Comparison of ENCODE assay signal across 11 mouse cellular contexts in genomic region chr9:66697355-66698140, GRCm38 (mm10). TPM values are rescaled to one million over a fixed set of nuclear protein-coding genes. Genes with fewer than 3 reads are reported as not detected.
DNase-seq lines count a peak whose midpoint lies in the region; ATAC-seq and TF ChIP-seq lines count a peak whose summit lies in the region.
"Had no signal": no experiment of that assay in that cellular context is flagged by ENCODE, and none has a peak within 500 bp of the region (broad histone marks: within the 10 kb centered on the region; RNA-seq: fewer than 3 reads in every experiment).

No protein-coding gene starts in this region.

- ATAC-seq in liver, embryonic 16.5 days (ENCODE audit: low read depth), result peak; percentile 96
- peak; percentile 60 for ATAC-seq in stomach, embryonic 16.5 days (ENCODE audit: insufficient read depth, low FRiP score)
- no peak for ATAC-seq in heart, embryonic 12.5 days (ENCODE audit: insufficient number of reproducible peaks, low FRiP score)
- ATAC-seq in midbrain, embryonic 15.5 days (replicated peaks), result no peak
- ATAC-seq: midbrain, embryonic 16.5 days had no signal

- 78% methylated on average over 7 of the region's 7 CpGs for WGBS in heart, adult 2 months
- WGBS in liver, embryonic 16.5 days (ENCODE audit: insufficient replicate concordance), result 47% methylated on average over 7 of the region's 7 CpGs
- 74% methylated on average over 7 of the region's 7 CpGs for WGBS in stomach, embryonic 16.5 days
- WGBS in heart, embryonic 12.5 days, result 77% methylated on average over 7 of the region's 7 CpGs
- 76% methylated on average over 7 of the region's 7 CpGs for WGBS in midbrain, embryonic 15.5 days

- no peak for TF ChIP-seq EP300 in heart, adult 2 months (IDR thresholded peaks at IDR 0.05; ENCODE audit: insufficient read depth, low read depth, low read length)

- H3K9me3 ChIP-seq in liver, embryonic 16.5 days (replicated peaks; ENCODE audit: control insufficient read depth, low read length), result no peaks in the 10 kb centered on the region
- H3K9me3 ChIP-seq in stomach, embryonic 16.5 days (replicated peaks; ENCODE audit: control insufficient read depth, low read length), result no peaks in the 10 kb centered on the region
- no peaks in the 10 kb centered on the region for H3K9me3 ChIP-seq in heart, embryonic 12.5 days (replicated peaks)
- no peaks in the 10 kb centered on the region for H3K9me3 ChIP-seq in midbrain, embryonic 15.5 days
- H3K9me3 ChIP-seq: forebrain, embryonic 12.5 days had no signal

- no peak for TF ChIP-seq POLR2A in heart, adult 2 months (IDR thresholded peaks at IDR 0.05; ENCODE audit: insufficient read depth, low read depth, low read length)

- no peaks in the 10 kb centered on the region for H3K27me3 ChIP-seq in heart, adult 2 months (ENCODE audit: control insufficient read depth, insufficient read depth, low read length)
- no peaks in the 10 kb centered on the region for H3K27me3 ChIP-seq in liver, embryonic 16.5 days (ENCODE audit: control insufficient read depth, insufficient read depth, low read depth, low read length)
- H3K27me3 ChIP-seq in stomach, embryonic 16.5 days (ENCODE audit: control insufficient read depth, insufficient read depth, low read length), result no peaks in the 10 kb centered on the region
- no peaks in the 10 kb centered on the region for H3K27me3 ChIP-seq in heart, embryonic 12.5 days (replicated peaks)
- H3K27me3 ChIP-seq in midbrain, embryonic 15.5 days (replicated peaks), result no peaks in the 10 kb centered on the region
- H3K27me3 ChIP-seq: forebrain, embryonic 12.5 days had no signal

- no peak overlapping the region for H3K9ac ChIP-seq in heart, adult 2 months (ENCODE audit: low read depth, low read length)
- no peak overlapping the region for H3K9ac ChIP-seq in liver, embryonic 16.5 days (ENCODE audit: low read depth, low read length)
- no peak overlapping the region for H3K9ac ChIP-seq in stomach, embryonic 16.5 days (ENCODE audit: low read length)
- no peak overlapping the region for H3K9ac ChIP-seq in heart, embryonic 12.5 days
- H3K9ac ChIP-seq in midbrain, embryonic 15.5 days, result no peak overlapping the region
- H3K9ac ChIP-seq: forebrain, embryonic 12.5 days had no signal

- no peak for DNase-seq in heart, adult 2 months
- no peak for DNase-seq in heart, postnatal 14 days
- DNase-seq in kidney, adult 8-10 months, result peak; percentile 92 to 95
- DNase-seq in urinary bladder, adult 2 months (ENCODE audit: low spot score), result no peak
- DNase-seq: cerebellum, postnatal 10 days had no signal

- intact Hi-C loops in heart, adult 2 months (cut with DNase I), result no loop called here
- intact Hi-C loops in heart, postnatal 14 days (cut with DNase I), result no loop called here

- no peaks in the 10 kb centered on the region for H3K79me2 ChIP-seq in heart, adult 2 months (replicated peaks; ENCODE audit: control insufficient read depth, insufficient read depth, low read length)

- H3K4me3 ChIP-seq in heart, adult 2 months, result no peak overlapping the region
- H3K4me3 ChIP-seq in liver, embryonic 16.5 days (ENCODE audit: low read depth, low read length), result no peak overlapping the region
- H3K4me3 ChIP-seq in stomach, embryonic 16.5 days (replicated peaks; ENCODE audit: low read length), result no peak overlapping the region
- H3K4me3 ChIP-seq in heart, embryonic 12.5 days, result no peak overlapping the region
- no peak overlapping the region for H3K4me3 ChIP-seq in midbrain, embryonic 15.5 days
- H3K4me3 ChIP-seq: forebrain, embryonic 12.5 days had no signal

- H3K27ac ChIP-seq in heart, adult 2 months, result no peak overlapping the region
- H3K27ac ChIP-seq in liver, embryonic 16.5 days (ENCODE audit: low read length), result peak overlapping the region; percentile 42; the same call in 1 of the 2 replicates
- no peak overlapping the region for H3K27ac ChIP-seq in stomach, embryonic 16.5 days (ENCODE audit: low read length)
- H3K27ac ChIP-seq in heart, embryonic 12.5 days (ENCODE audit: poor library complexity, severe bottlenecking), result no peak overlapping the region
- no peak overlapping the region for H3K27ac ChIP-seq in midbrain, embryonic 15.5 days
- H3K27ac ChIP-seq: forebrain, embryonic 12.5 days had no signal

- H3K36me3 ChIP-seq in heart, adult 2 months (ENCODE audit: control insufficient read depth, insufficient read depth, low read length), result no peaks in the 10 kb centered on the region
- no peaks in the 10 kb centered on the region for H3K36me3 ChIP-seq in liver, embryonic 16.5 days (ENCODE audit: control insufficient read depth, insufficient read depth)
- H3K36me3 ChIP-seq in stomach, embryonic 16.5 days (ENCODE audit: control insufficient read depth, insufficient read depth, low read length), result no peaks in the 10 kb centered on the region
- no peaks in the 10 kb centered on the region for H3K36me3 ChIP-seq in heart, embryonic 12.5 days
- H3K36me3 ChIP-seq in midbrain, embryonic 15.5 days (replicated peaks), result no peaks in the 10 kb centered on the region
- H3K36me3 ChIP-seq: forebrain, embryonic 12.5 days had no signal

- no peak overlapping the region for H3K4me2 ChIP-seq in liver, embryonic 16.5 days (ENCODE audit: low read depth, low read length)
- no peak overlapping the region for H3K4me2 ChIP-seq in stomach, embryonic 16.5 days (ENCODE audit: low read depth, low read length)
- H3K4me2 ChIP-seq in heart, embryonic 12.5 days, result no peak overlapping the region
- H3K4me2 ChIP-seq in midbrain, embryonic 15.5 days, result no peak overlapping the region
- H3K4me2 ChIP-seq: forebrain, embryonic 12.5 days had no signal

- peak; percentile 13; the same call in 1 of the 2 replicates for TF ChIP-seq CTCF in heart, adult 2 months (IDR thresholded peaks at IDR 0.05)

- no peaks in the 10 kb centered on the region for H3K4me1 ChIP-seq in heart, adult 2 months (ENCODE audit: control insufficient read depth, insufficient read depth, low read length)
- no peaks in the 10 kb centered on the region; the same call in 1 of the 2 replicates for H3K4me1 ChIP-seq in liver, embryonic 16.5 days (ENCODE audit: control insufficient read depth, low read depth, low read length)
- H3K4me1 ChIP-seq in stomach, embryonic 16.5 days (ENCODE audit: control insufficient read depth, insufficient read depth, low read length), result no peaks in the 10 kb centered on the region
- no peaks in the 10 kb centered on the region for H3K4me1 ChIP-seq in heart, embryonic 12.5 days (replicated peaks)
- 0 out of 2 replicates have a peak, but pooled peaks cover 3% of the 10 kb centered on the region for H3K4me1 ChIP-seq in midbrain, embryonic 15.5 days

RNA-seq across cellular contexts. Expression of gene Car12, which starts 15.9 kb away (rescaled TPM):
- not detected for total RNA-seq in heart, adult 2 months (2021)
- not detected in 2 replicates for polyA plus RNA-seq in heart, adult 2 months (2012; rRNA removed)
- not detected for total RNA-seq in heart, postnatal 14 days (2021)
- polyA plus RNA-seq in liver, embryonic 16.5 days (2015; fragmentation: Nextera tagmentation; extraction: Ambion mirVana), result 0.08 and 0.22 TPM in 2 replicates
- 19.3 and 25.5 TPM in 2 replicates for polyA plus RNA-seq in stomach, embryonic 16.5 days (2015; fragmentation: Nextera tagmentation; extraction: Ambion mirVana)
- polyA plus RNA-seq in heart, embryonic 12.5 days (2016; fragmentation: Nextera tagmentation; extraction: Ambion mirVana), result 0.61 and 0.77 TPM in 2 replicates
- 1.0 TPM in 2 replicates for polyA plus RNA-seq in urinary bladder, adult 2 months (2012; rRNA removed)
- polyA plus RNA-seq in midbrain, embryonic 15.5 days (2015; fragmentation: Nextera tagmentation; extraction: Ambion mirVana), result 1.2 and 2.3 TPM in 2 replicates

Comparison
In these comparisons a context has a peak if more than half of its experiments do, and no peak if none do; other contexts are left out.
1. DNase-seq: peak in kidney, adult 8-10 months (2 of 2); none in heart, adult 2 months (0 of 2), heart, postnatal 14 days (0 of 2) and urinary bladder, adult 2 months (single experiment).
2. ATAC-seq: peak in liver, embryonic 16.5 days (single experiment) and stomach, embryonic 16.5 days (single experiment); none in heart, embryonic 12.5 days (single experiment) and midbrain, embryonic 15.5 days (single experiment).